Mouse (Mus musculus) liver, adult 2 months (tissue): ENCODE results near the gene Ranbp9.

ENCODE experiments used
- CTCF ChIP-seq: fragments of 200-500 bp; IDR thresholded peaks from 2 replicates; pipeline ENCODE4 v1.5.1; 2011; ENCODE audit warnings: low read depth, low read length, control low read depth
- POLR2A ChIP-seq: fragments of 200-500 bp; IDR thresholded peaks from 2 replicates; pipeline ENCODE4 v1.6.1; 2011; ENCODE audit warnings: low read length, control low read depth; ENCODE audit not compliant: insufficient read depth; ENCODE audit errors: extremely low read depth

DNA sequence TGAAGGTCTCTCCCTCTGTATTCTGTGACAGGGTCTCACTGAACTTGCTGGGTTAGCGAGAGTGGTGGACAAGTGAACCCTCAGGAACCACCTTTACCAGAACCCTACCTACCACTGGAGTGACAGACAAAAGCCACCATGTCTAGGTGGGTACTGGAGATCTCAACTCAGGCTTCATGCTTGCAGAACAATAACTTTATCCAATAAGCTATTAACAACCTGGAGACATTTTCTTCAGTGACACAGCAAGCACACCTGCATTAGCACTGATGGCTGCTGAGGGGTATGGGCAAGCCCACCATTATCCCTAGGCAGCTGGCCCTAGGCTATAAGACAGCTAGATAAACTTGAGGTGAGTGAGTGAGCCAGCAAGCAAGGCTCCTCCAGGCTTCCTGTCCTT is 40.7 kb downstream of the Ranbp9 start:
- TF ChIP-seq CTCF (no peak), POLR2A (no peak)
